Mouse (Mus musculus): Measurements from ENCODE around the gene Slc12a7. TPM values are rescaled to one million over a fixed set of nuclear protein-coding genes. Genes with fewer than 3 reads are reported as not detected.

The Slc12a7 gene
- polyA plus RNA-seq, 1 experiment from 2014 or later, result 39.0 TPM

DNA sequence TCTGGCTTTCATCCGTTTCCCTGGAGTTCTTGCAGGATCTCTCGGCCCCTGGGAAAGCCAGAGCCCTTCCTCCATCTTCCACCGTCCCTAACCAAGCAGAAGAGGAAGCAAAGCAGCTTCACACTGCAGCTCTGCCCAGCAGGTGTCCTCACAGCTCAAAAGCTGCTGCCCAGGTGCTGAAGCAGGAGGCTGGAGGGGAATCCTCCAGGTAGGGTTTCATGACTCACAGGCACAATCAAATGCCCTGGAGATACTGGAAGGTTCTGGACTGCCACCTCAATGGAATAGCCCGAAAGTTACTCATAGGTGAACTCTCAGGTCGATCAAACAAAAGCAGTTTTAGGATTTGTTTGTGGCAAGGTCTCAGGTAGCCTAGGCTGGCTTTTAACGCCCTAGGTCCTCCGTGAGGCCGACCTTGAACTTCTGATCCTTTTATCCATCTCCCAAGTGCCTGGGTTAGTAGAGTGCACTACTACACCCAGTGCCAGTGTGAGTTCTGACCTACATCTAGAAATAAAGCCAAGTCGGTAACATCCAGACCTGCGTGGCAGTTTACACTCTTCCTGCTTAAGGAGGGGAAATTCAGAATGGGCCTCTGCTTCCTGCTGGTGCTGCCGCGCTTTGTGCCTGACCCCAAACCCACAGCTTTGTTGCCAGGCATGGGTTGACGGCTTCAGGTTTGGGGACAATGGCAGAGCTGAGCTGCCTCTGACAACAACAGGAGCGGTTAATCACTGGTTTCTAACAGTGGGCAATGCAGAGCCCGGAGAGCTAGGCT, 16.0 kb downstream of the Slc12a7 start:
- WGBS, result 32% methylated on average over 15 of the region's 15 CpGs
- no peaks in the 10 kb centered on the region for H3K36me3 ChIP-seq
- no peak overlapping the region for H3K9ac ChIP-seq (replicated peaks)
- peaks cover 20% of the 10 kb centered on the region for H3K4me1 ChIP-seq
- H3K27ac ChIP-seq (replicated peaks), result no peak overlapping the region
- no peaks in the 10 kb centered on the region; the same call in none of the 2 replicates for H3K27me3 ChIP-seq
- no peak for ATAC-seq (ENCODE audit: low FRiP score, low read depth)
- H3K9me3 ChIP-seq, result no peaks in the 10 kb centered on the region
- 0 out of 2 replicates have a peak overlapping the region, but pooled peaks have one; percentile 2 for H3K4me2 ChIP-seq (replicated peaks)
- H3K4me3 ChIP-seq, result no peak overlapping the region

DNA sequence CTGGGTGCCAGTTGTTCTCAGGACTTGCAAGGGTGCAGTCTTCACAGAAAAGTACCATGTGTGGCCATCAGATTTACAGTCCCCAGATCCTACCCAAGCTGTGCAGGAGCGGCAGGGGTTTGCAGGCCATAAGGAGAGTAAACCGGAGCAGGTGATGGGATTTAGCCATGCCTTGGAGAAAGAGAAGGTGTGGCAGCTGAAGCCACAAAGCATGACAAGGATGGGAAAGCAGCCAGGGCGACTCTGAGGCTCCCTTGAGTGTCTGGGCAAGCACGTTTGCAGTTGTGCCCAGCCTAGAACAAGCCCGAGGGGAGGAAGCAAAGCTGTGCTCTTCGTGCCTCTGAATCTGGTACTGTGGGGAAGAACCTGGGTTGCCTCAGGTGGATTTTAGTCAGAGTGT, 17.5 kb downstream of the Slc12a7 start:
- H3K27me3 ChIP-seq, result no peaks in the 10 kb centered on the region; the same call in 1 of the 2 replicates
- H3K27ac ChIP-seq (replicated peaks), result no peak overlapping the region
- ATAC-seq (ENCODE audit: low FRiP score, low read depth), result no peak
- H3K4me3 ChIP-seq, result no peak overlapping the region
- WGBS, result 66% methylated on average over 6 of the region's 6 CpGs
- no peak overlapping the region for H3K9ac ChIP-seq (replicated peaks)
- H3K9me3 ChIP-seq, result no peaks in the 10 kb centered on the region
- no peaks in the 10 kb centered on the region for H3K36me3 ChIP-seq
- H3K4me1 ChIP-seq, result peaks cover 14% of the 10 kb centered on the region
- H3K4me2 ChIP-seq (replicated peaks), result no peak overlapping the region

DNA sequence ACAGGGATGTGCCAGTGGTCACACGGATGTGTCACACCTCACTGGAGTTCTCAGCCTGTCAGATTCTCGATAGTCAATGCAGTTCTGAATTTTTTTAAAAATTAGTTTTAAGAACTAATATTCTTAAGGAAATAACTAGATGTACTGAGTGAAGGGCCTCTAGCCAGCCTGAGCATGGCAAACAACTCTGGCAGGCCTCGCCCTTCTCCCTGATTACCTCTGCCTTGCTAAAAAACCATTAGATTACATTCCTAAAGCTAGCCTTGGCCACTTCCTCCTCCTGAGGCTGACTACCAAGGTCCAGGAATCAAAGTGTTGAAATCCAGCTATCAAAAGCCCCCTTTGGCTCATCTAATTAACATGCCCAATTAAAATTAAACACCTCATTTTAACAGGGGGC, 18.4 kb downstream of the Slc12a7 start:
- Histone ChIP-seq H3K4me3 (no peak overlapping the region), H3K4me1 (peaks cover 14% of the 10 kb centered on the region), H3K27ac (replicated peaks) (no peak overlapping the region), H3K4me2 (replicated peaks) (no peak overlapping the region), H3K36me3 (no peaks in the 10 kb centered on the region), H3K9me3 (no peaks in the 10 kb centered on the region), H3K9ac (replicated peaks) (no peak overlapping the region), H3K27me3 (no peaks in the 10 kb centered on the region; the same call in 1 of the 2 replicates)
- 86% methylated on average over 3 of the region's 3 CpGs for WGBS
- no peak for ATAC-seq (ENCODE audit: low FRiP score, low read depth)

DNA sequence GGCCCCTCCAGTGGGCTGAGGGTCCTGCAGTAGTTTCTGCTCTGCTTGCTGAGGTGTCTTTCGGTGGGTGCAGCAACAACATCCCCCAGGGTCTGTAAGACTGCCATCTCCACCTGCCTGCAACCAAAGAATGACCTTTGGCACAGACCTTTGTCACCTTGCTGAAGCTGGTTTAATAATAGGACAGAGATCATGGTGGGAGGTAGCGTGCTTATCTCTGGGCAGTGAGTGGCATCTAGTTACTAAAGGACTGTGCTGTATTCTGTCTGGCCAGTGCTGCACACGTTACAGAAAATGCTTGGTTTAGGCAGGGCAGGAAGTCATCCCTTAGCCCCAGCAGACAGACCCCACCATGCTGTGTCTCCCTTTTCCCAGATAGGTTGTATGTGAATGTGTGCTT, 22.9 kb downstream of the Slc12a7 start:
- Histone ChIP-seq H3K9me3 (no peaks in the 10 kb centered on the region), H3K4me3 (no peak overlapping the region), H3K4me2 (replicated peaks) (no peak overlapping the region), H3K4me1 (0 out of 2 replicates have a peak, but pooled peaks cover 3% of the 10 kb centered on the region), H3K9ac (replicated peaks) (no peak overlapping the region), H3K27ac (replicated peaks) (no peak overlapping the region), H3K27me3 (no peaks in the 10 kb centered on the region), H3K36me3 (no peaks in the 10 kb centered on the region)
- no peak for ATAC-seq (ENCODE audit: low FRiP score, low read depth)
- 73% methylated on average over 3 of the region's 3 CpGs for WGBS

DNA sequence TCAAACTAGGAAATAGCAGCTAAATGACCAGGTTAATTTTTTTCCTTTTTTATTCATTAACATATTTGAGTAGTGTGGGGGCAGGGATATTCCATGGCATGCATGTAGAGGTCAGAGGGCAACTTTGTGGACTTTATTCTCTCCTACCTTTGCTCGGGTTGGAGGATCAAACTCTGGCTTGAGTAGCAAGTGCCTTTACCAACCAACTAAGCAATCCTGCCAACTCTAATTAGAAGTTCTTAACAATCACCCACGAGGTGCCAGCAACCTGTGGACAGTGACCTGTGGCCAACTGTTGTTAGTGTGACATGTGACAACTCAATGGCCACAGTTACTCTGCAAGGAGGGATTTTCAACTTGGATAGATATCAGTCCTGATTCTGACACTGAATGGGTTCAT, 24.0 kb downstream of the Slc12a7 start:
- H3K27ac ChIP-seq (replicated peaks), result no peak overlapping the region
- 0 out of 2 replicates have a peak, but pooled peaks cover 3% of the 10 kb centered on the region for H3K27me3 ChIP-seq
- 65% methylated on average over 2 of the region's 2 CpGs for WGBS
- no peaks in the 10 kb centered on the region for H3K9me3 ChIP-seq
- H3K4me1 ChIP-seq, result no peaks in the 10 kb centered on the region
- H3K36me3 ChIP-seq, result no peaks in the 10 kb centered on the region
- no peak for ATAC-seq (ENCODE audit: low FRiP score, low read depth)
- H3K4me2 ChIP-seq (replicated peaks), result no peak overlapping the region
- H3K4me3 ChIP-seq, result no peak overlapping the region
- no peak overlapping the region for H3K9ac ChIP-seq (replicated peaks)

DNA sequence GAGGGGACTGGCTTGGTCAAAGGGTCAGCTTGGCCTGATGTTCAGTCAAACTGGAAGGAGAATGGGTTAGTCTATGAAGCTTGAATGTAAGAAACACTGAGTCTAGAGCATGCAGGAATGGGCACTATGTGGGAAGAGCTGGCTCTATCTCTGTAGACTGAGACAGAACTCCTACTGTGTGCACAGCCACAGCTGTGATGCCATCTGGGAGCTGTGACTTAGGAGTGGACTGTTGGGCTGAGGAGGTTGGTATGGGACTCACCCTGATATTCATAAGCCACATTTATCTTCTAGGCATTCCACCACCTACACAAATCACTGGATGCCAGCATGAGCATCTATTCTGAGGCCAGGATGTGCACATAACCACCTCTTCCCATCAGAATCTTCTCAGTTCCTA, 24.5 kb downstream of the Slc12a7 start:
- Histone ChIP-seq H3K27me3 (0 out of 2 replicates have a peak, but pooled peaks cover 3% of the 10 kb centered on the region), H3K27ac (replicated peaks) (no peak overlapping the region), H3K9ac (replicated peaks) (no peak overlapping the region), H3K4me2 (replicated peaks) (no peak overlapping the region), H3K9me3 (no peaks in the 10 kb centered on the region), H3K36me3 (no peaks in the 10 kb centered on the region), H3K4me1 (no peaks in the 10 kb centered on the region), H3K4me3 (no peak overlapping the region)
- no peak for ATAC-seq (ENCODE audit: low FRiP score, low read depth)

DNA sequence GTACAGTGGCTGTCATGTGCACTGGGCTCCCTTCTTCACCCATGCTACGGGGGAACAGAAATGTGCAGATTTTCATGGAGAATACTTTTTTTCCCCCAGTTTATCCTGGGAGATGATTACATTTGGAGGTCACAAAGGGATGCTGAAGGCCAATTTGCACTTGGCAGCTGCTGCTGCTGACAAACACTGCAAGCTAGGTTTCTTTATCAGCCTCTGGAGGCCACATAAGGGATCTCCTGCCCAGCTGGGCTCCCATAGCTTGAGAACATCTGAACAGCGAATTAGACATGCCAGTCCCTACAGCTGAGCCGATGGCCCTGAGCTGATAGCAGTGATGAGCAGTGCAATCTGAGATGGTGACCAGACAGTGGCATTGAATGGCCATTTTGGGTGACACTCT, 26.7 kb downstream of the Slc12a7 start:
- no peaks in the 10 kb centered on the region for H3K36me3 ChIP-seq

DNA sequence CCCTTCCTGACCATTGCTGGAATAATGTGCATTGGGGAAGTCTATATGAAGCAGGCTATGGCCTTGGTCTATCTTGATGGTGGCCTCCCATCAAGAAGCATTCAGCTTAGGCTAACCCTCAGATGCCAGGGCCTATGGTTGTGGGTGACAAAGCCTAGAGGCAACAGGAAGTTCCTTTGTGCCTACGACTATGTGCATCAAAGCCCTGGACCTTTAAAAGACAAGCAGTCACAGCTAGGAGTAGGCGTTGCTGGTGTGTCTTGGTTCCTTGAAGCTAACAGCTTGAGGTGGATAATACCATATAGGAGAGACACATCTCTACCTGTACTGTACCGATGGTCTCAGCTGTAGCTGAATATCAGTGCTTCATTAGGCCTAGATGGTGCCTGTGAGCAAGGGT, 27.2 kb downstream of the Slc12a7 start:
- Histone ChIP-seq H3K9ac (replicated peaks) (no peak overlapping the region), H3K27ac (replicated peaks) (no peak overlapping the region), H3K4me1 (peaks cover 6% of the 10 kb centered on the region), H3K27me3 (peaks cover 3% of the 10 kb centered on the region; the same call in 1 of the 2 replicates), H3K4me2 (replicated peaks) (no peak overlapping the region), H3K4me3 (no peak overlapping the region), H3K36me3 (no peaks in the 10 kb centered on the region), H3K9me3 (no peaks in the 10 kb centered on the region)
- 93% methylated on average over 3 of the region's 3 CpGs for WGBS
- no peak for ATAC-seq (ENCODE audit: low FRiP score, low read depth)

More for the DNA sequence above, 26.7 kb downstream of the Slc12a7 start:
- WGBS, result 75% methylated on average over 3 of the region's 3 CpGs
- Histone ChIP-seq H3K9ac (replicated peaks) (no peak overlapping the region), H3K27me3 (peaks cover 3% of the 10 kb centered on the region; the same call in 1 of the 2 replicates), H3K27ac (replicated peaks) (no peak overlapping the region), H3K4me3 (no peak overlapping the region), H3K9me3 (no peaks in the 10 kb centered on the region), H3K4me1 (peaks cover under 1% of the 10 kb centered on the region; the same call in 1 of the 2 replicates), H3K4me2 (replicated peaks) (no peak overlapping the region)
- ATAC-seq (ENCODE audit: low FRiP score, low read depth), result no peak

DNA sequence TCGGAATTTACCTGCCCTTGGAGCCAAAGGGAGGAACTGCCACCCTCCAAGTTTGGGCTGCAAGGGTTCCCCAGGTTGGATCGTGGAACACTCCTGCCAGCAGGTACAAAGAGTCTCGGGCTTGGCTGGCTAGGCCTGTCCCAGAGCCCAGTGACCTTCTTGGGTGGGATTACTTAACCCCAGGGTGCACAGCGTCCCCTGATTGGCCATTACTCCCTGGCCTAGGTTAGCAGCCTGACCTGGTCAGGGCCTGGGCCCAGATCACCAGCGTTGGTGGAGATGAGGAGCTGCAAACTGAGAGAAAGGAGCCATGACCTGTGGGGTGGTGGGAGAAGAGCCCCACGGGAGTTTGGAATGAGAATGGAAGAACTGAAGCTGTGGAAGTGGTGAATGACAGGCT, 30.0 kb downstream of the Slc12a7 start:
- 30% methylated on average over 6 of the region's 6 CpGs for WGBS
- Histone ChIP-seq H3K27me3 (peaks cover 3% of the 10 kb centered on the region; the same call in 1 of the 2 replicates), H3K4me2 (replicated peaks) (peak overlapping the region; percentile 75), H3K4me1 (peaks cover 33% of the 10 kb centered on the region), H3K9ac (replicated peaks) (no peak overlapping the region), H3K9me3 (no peaks in the 10 kb centered on the region), H3K4me3 (peak overlapping the region; percentile 66), H3K27ac (replicated peaks) (no peak overlapping the region), H3K36me3 (0 out of 2 replicates have a peak, but pooled peaks cover under 1% of the 10 kb centered on the region)
- peak; percentile 41 for ATAC-seq (ENCODE audit: low FRiP score, low read depth)

DNA sequence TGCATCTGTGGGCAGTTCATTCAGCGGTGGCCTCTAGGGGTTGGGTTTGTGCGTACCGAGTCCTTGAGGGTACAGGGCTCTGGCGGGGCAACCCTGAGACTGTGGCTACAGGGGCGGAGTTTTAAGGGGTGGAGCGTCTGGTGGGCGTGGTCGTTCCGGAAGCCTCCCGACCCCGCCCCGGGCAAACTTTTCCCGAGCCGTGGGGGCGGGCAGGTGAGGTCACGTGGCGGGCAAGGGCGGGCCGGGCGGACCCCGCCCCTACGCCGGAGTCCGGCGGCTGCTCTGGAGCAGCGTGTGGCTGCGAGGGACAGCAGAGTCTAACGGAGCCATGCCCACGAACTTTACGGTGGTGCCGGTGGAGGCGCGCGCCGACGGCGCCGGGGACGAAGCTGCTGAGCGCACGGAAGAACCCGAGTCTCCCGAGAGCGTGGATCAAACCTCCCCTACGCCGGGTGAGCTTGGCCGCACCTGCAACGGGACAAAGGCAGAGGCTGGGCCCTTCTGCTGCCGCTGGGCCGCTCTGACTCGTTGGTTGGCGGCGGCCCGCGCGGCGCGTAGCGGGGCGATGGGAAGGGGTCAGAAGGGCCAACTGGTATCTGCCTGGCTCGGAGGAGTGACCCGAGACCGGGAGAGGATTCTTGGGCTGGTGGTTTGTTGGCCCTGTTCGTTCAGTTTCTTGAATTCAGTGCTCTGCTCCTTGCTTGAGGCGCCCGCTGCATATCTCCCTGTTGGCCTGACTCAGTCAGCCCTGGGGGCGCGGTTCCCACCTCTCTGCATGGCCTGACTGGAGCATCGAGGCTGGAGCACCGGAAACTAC, 30.8 kb downstream of the Slc12a7 start:
- 1% methylated on average over 68 of the region's 70 CpGs for WGBS
- Histone ChIP-seq H3K27ac (replicated peaks) (peak overlapping the region; percentile 32), H3K4me3 (peak overlapping the region; percentile 66), H3K9ac (replicated peaks) (peak overlapping the region; percentile 84), H3K9me3 (no peaks in the 10 kb centered on the region), H3K36me3 (0 out of 2 replicates have a peak, but pooled peaks cover 7% of the 10 kb centered on the region), H3K27me3 (peaks cover 3% of the 10 kb centered on the region; the same call in 1 of the 2 replicates), H3K4me2 (replicated peaks) (peak overlapping the region; percentile 75), H3K4me1 (peaks cover 38% of the 10 kb centered on the region)
- peak; percentile 90 for ATAC-seq (ENCODE audit: low FRiP score, low read depth)

DNA sequence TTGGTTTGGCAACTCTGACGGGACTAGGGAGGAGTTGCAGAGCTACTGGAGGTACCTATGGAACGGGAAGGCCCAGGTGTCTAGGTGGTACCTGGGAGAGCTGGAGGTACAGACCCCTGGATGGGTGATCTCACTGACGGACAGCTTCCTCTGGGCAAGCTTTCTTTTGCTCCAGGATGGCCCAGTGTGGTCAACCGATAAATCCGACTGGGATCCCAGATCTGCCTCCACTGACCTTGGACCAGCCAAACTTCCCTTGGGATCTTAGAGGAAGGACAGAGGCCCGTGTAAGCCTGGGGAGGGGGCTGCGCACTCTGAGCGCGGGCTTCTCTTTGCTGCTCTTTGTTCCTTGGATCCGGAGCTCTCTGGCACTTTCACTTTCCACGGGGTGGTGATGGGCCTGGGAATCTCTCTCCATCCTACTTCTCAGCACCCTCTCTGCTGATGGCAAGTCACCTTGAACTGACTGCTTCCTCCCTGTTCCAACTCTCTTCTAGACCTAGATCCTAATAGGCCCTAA, 31.4 kb downstream of the Slc12a7 start:
- H3K4me3 ChIP-seq, result peak overlapping the region; percentile 66
- no peaks in the 10 kb centered on the region for H3K9me3 ChIP-seq
- peak overlapping the region; percentile 84 for H3K9ac ChIP-seq (replicated peaks)
- peak overlapping the region; percentile 32; the same call in 1 of the 2 replicates for H3K27ac ChIP-seq (replicated peaks)
- H3K4me1 ChIP-seq, result peaks cover 38% of the 10 kb centered on the region
- WGBS, result 2% methylated on average over 11 of the region's 11 CpGs
- peak; percentile 32; the same call in 1 of the 2 replicates for ATAC-seq (ENCODE audit: low FRiP score, low read depth)
- H3K27me3 ChIP-seq, result peaks cover 3% of the 10 kb centered on the region; the same call in 1 of the 2 replicates
- peak overlapping the region; percentile 75 for H3K4me2 ChIP-seq (replicated peaks)
- 0 out of 2 replicates have a peak, but pooled peaks cover 7% of the 10 kb centered on the region for H3K36me3 ChIP-seq
